Mouse (Mus musculus) neural tube, embryonic 14.5 days (tissue): ENCODE measurements around the gene Gart. TPM values are rescaled to one million over a fixed set of nuclear protein-coding genes. Genes with fewer than 3 reads are reported as not detected.
"Not testable (repeated sequence)": the region's sequence is repeated elsewhere in the genome, so short reads cannot be mapped to it uniquely, and the experiment has no call there.

Experiments used
- ATAC-seq: fragments of 200-750 bp; cut with Nextera tagmentation; 2 replicates; pipeline ENCODE4 v1.8.0; 2017; ENCODE audit warnings: low read depth, mild to moderate bottlenecking, moderate TSS enrichment, moderate library complexity
- H3K27ac ChIP-seq: fragments of 300-500 bp; sonication (generic); 2 replicates; pipeline ENCODE4 v1.5.1; 2014; ENCODE audit warnings: low read depth, mild to moderate bottlenecking, control low read depth, low read length, moderate library complexity, mixed read lengths
- H3K27me3 ChIP-seq: fragments of 300-500 bp; sonication (generic); 2 replicates; pipeline ENCODE4 v1.6.1; 2014; ENCODE audit warnings: low read length; ENCODE audit not compliant: control insufficient read depth, insufficient read depth
- H3K36me3 ChIP-seq: fragments of 300-500 bp; sonication (generic); 2 replicates; pipeline ENCODE4 v1.6.1; 2014; ENCODE audit warnings: low read length, mixed read lengths; ENCODE audit not compliant: control insufficient read depth, insufficient read depth
- H3K4me1 ChIP-seq: fragments of 300-500 bp; sonication (generic); 2 replicates; pipeline ENCODE4 v1.6.1; 2014; ENCODE audit warnings: low read length; ENCODE audit not compliant: control insufficient read depth, insufficient read depth
- H3K4me2 ChIP-seq: fragments of 300-500 bp; sonication (generic); 2 replicates; pipeline ENCODE4 v1.6.1; 2014; ENCODE audit warnings: mild to moderate bottlenecking, low read depth, low read length, control low read depth
- H3K4me3 ChIP-seq: fragments of 300-500 bp; sonication (generic); 2 replicates; pipeline ENCODE4 v1.5.1; 2014; ENCODE audit warnings: low read depth, low read length, control low read depth, mixed read lengths
- H3K9ac ChIP-seq: fragments of 300-500 bp; sonication (generic); replicated peaks from 2 replicates; pipeline ENCODE4 v1.6.1; 2014; ENCODE audit warnings: low read depth, mild to moderate bottlenecking, control low read depth, low read length, mixed read lengths
- H3K9me3 ChIP-seq: fragments of 300-500 bp; sonication (generic); 2 replicates; pipeline ENCODE4 v1.6.1; 2016; ENCODE audit warnings: low read length; ENCODE audit not compliant: control insufficient read depth
- WGBS: fragments of 180-500 bp; shearing (Covaris S2); extraction: QIAGEN DNeasy Blood & Tissue Kit; methylation state at CpG from one replicate; pipeline ENCODE4 v1.1.7; 2014; 5-methylcytosine and 5-hydroxymethylcytosine counted together
- polyA plus RNA-seq: library from polyadenylated mRNA; unstranded; fragments of >200 nt; fragmentation: Nextera tagmentation; extraction: Ambion mirVana; gene quantifications from 2 replicates; pipeline ENCODE4 v1.2.1, GENCODE M21; 2014

Gart gene
- polyA plus RNA-seq, 1 experiment from 2014 or later, result 51.1 TPM

- 97% methylated on average over 9 of the region's 9 CpGs for WGBS
Observed at GRCm38 (mm10) chr16:91655285-91655684, 8.5 kb upstream of the Gart start.

GRCm38 (mm10) chr16:91652191-91652590, 5.4 kb upstream of the Gart start:
- Histone ChIP-seq H3K9me3 (no peaks in the 10 kb centered on the region), H3K27ac (no peak overlapping the region), H3K36me3 (peaks cover 37% of the 10 kb centered on the region), H3K4me1 (peaks cover 7% of the 10 kb centered on the region; the same call in 1 of the 2 replicates), H3K27me3 (no peaks in the 10 kb centered on the region), H3K4me3 (no peak overlapping the region), H3K9ac (no peak overlapping the region), H3K4me2 (no peak overlapping the region)
- 94% methylated on average over 3 of the region's 3 CpGs for WGBS
- no peak for ATAC-seq

More at GRCm38 (mm10) chr16:91655285-91655684, 8.5 kb upstream of the Gart start:
- H3K4me3 ChIP-seq, result no peak overlapping the region
- H3K4me2 ChIP-seq, result no peak overlapping the region
- peaks cover 67% of the 10 kb centered on the region for H3K36me3 ChIP-seq
- H3K27me3 ChIP-seq, result no peaks in the 10 kb centered on the region
- no peak overlapping the region for H3K27ac ChIP-seq
- H3K9me3 ChIP-seq, result no peaks in the 10 kb centered on the region
- no peak overlapping the region for H3K9ac ChIP-seq
- ATAC-seq, result no peak
- no peaks in the 10 kb centered on the region for H3K4me1 ChIP-seq

GRCm38 (mm10) chr16:91649781-91650180, 3.0 kb upstream of the Gart start:
- no peaks in the 10 kb centered on the region for H3K27me3 ChIP-seq
- no peak for ATAC-seq
- H3K4me3 ChIP-seq, result no peak overlapping the region

GRCm38 (mm10) chr16:91649246-91649645, 2.5 kb upstream of the Gart start:
- H3K4me3 ChIP-seq, result peak overlapping the region; percentile 80
- no peak overlapping the region for H3K9ac ChIP-seq
- no peaks in the 10 kb centered on the region for H3K27me3 ChIP-seq
- peaks cover 12% of the 10 kb centered on the region for H3K4me1 ChIP-seq
- H3K36me3 ChIP-seq, result peaks cover 13% of the 10 kb centered on the region; the same call in 1 of the 2 replicates
- WGBS, result 69% methylated on average over 3 of the region's 3 CpGs
- no peak overlapping the region for H3K27ac ChIP-seq
- H3K4me2 ChIP-seq, result peak overlapping the region; percentile 87
- ATAC-seq, result no peak
- H3K9me3 ChIP-seq, result no peaks in the 10 kb centered on the region

More at GRCm38 (mm10) chr16:91649781-91650180, 3.0 kb upstream of the Gart start:
- Histone ChIP-seq H3K4me2 (peak overlapping the region; percentile 20; the same call in 1 of the 2 replicates), H3K9me3 (no peaks in the 10 kb centered on the region), H3K9ac (no peak overlapping the region), H3K27ac (no peak overlapping the region), H3K4me1 (peaks cover 12% of the 10 kb centered on the region), H3K36me3 (peaks cover 14% of the 10 kb centered on the region; the same call in 1 of the 2 replicates)

- Histone ChIP-seq H3K4me2 (peak overlapping the region; percentile 87), H3K4me1 (peaks cover 12% of the 10 kb centered on the region), H3K9ac (peak overlapping the region; percentile 76), H3K4me3 (peak overlapping the region; percentile 80), H3K27me3 (no peaks in the 10 kb centered on the region), H3K27ac (peak overlapping the region; percentile 97), H3K9me3 (no peaks in the 10 kb centered on the region), H3K36me3 (peaks cover 13% of the 10 kb centered on the region; the same call in 1 of the 2 replicates)
- peak; percentile 58 for ATAC-seq
- under 1% methylated on average over 25 of the region's 25 CpGs for WGBS
Observed at GRCm38 (mm10) chr16:91648220-91648550, 1.4 kb upstream of the Gart start.

GRCm38 (mm10) chr16:91647461-91648219, 888 bp upstream of the Gart start, which contains the start of gene Son:
Gene Son (plus strand): TSS chr16:91647506.
- Histone ChIP-seq H3K36me3 (peaks cover 12% of the 10 kb centered on the region; the same call in 1 of the 2 replicates), H3K4me2 (peak within 1 kb of the TSS; percentile 87), H3K4me3 (peak within 1 kb of the TSS; percentile 80), H3K4me1 (peaks cover 12% of the 10 kb centered on the region), H3K9ac (peak within 1 kb of the TSS; percentile 85), H3K9me3 (no peaks in the 10 kb centered on the region), H3K27me3 (no peaks in the 10 kb centered on the region), H3K27ac (peak within 1 kb of the TSS; percentile 97)
- WGBS, result under 1% methylated on average over 69 of the region's 70 CpGs
- peak; percentile 98 for ATAC-seq

- H3K4me2 ChIP-seq, result peak overlapping the region; percentile 87
- peak overlapping the region; percentile 85; the same call in 1 of the 2 replicates for H3K9ac ChIP-seq
- ATAC-seq, result no peak
- H3K4me3 ChIP-seq, result peak overlapping the region; percentile 80
- no peaks in the 10 kb centered on the region for H3K27me3 ChIP-seq
- H3K4me1 ChIP-seq, result peaks cover 12% of the 10 kb centered on the region
- peaks cover 7% of the 10 kb centered on the region; the same call in 1 of the 2 replicates for H3K36me3 ChIP-seq
- under 1% methylated on average over 11 of the region's 11 CpGs for WGBS
- peak overlapping the region; percentile 97; the same call in 1 of the 2 replicates for H3K27ac ChIP-seq
- no peaks in the 10 kb centered on the region for H3K9me3 ChIP-seq
Observed at GRCm38 (mm10) chr16:91645995-91646602, 653 bp downstream of the Gart start.

GRCm38 (mm10) chr16:91645420-91645819, 1.3 kb downstream of the Gart start:
- no CpG with 5 or more reads among the region's 2 CpGs for WGBS
- not testable (repeated sequence) for ATAC-seq, H3K27me3 ChIP-seq, H3K36me3 ChIP-seq, H3K9me3 ChIP-seq, H3K4me2 ChIP-seq, H3K27ac ChIP-seq, H3K9ac ChIP-seq, H3K4me3 ChIP-seq
- peaks cover 12% of the 10 kb centered on the region for H3K4me1 ChIP-seq

- H3K4me2 ChIP-seq, result no peak overlapping the region
- H3K27me3 ChIP-seq, result no peaks in the 10 kb centered on the region
- H3K4me3 ChIP-seq, result no peak overlapping the region
- H3K4me1 ChIP-seq, result peaks cover 9% of the 10 kb centered on the region
- no peak overlapping the region for H3K9ac ChIP-seq
- no peak for ATAC-seq
- no peaks in the 10 kb centered on the region for H3K9me3 ChIP-seq
- peaks cover 10% of the 10 kb centered on the region; the same call in 1 of the 2 replicates for H3K36me3 ChIP-seq
- WGBS, result 90% methylated on average over 2 of the region's 2 CpGs
- no peak overlapping the region for H3K27ac ChIP-seq
Observed at GRCm38 (mm10) chr16:91644901-91645300, 1.9 kb downstream of the Gart start.
